Mouse (Mus musculus): ENCODE measurements around the gene Sdccag8.
"Not testable (repeated sequence)": the region's sequence is repeated elsewhere in the genome, so short reads cannot be mapped to it uniquely, and the experiment has no call there.

Sdccag8 gene

DNA sequence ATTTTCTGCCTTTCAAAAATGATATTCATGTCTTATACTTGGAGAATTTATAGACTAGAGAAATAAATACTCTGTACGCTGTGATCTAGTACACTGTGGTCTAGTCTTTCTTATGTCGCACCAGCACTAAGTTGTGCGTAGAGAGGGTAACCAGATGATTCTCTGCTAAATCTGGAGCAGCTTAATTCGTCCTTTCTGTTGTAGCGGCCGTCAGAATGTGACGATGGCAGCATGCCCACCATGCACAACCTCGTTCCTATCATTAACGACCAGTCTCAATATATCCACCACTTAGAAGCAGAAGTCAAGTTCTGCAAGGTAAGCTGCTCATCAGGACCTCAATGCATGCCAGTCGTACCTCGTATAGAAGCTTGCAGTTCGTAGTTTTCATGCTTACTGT is 14.2 kb downstream of the Sdccag8 start:
- DNase-seq, result no peak

DNA sequence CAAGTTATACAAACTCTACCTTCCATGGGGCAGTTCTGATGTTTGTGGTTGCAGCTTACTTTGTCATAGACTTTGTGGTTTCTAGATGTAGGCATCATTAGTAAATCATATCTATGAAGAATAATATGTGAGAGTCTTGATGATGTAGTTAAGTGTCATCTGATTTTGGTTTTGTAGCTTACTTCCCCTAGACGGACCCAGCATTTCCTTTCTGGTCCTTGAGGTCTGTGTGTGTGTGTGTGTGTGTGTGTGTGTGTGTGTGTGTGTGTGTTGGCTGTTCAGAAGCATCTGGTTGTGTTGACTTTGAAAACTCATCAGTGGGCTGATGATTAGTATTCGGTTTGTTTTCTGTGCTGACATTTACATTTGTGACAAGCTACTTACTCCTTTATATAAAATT is 17.6 kb downstream of the Sdccag8 start:
- no peak for DNase-seq

DNA sequence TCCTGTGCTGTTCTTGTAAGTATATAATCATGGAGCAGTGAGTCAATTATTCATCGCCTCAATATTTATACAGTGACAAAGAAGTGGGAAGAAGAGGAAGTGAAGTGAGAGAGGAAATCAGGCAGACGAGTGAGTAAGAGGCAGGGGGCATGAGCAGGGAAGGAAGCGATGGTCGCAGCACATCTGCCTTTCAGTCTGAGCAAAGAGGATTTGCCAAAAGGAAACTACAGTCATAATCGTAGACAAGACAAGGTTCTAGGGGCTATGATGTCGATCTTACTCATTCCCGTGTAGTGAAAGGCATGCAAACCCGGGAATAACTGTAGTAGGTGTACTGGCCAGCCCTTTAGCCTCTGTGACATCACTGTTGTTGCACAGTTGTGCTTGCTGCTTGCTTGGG is 18.1 kb downstream of the Sdccag8 start:
- no peak for DNase-seq

DNA sequence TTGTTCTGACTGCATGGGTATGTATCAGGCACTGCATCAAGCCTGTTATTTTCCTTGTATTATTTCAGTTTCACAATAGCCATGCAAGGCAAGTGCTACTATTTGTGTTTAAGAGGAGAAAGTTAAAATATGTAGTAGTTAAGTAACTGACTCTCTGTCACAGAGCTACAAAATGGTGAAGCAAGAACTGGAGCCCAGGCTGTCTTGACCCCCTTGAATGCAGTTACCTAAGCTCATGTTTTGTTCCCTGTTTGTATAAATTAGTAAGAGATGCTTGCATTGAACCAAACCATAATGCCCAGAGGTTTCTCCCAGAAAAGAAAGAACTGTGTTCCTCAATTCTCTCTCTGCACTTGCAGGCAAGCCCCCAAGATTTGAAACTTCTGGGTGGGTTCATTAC is 18.8 kb downstream of the Sdccag8 start:
- DNase-seq, result no peak

DNA sequence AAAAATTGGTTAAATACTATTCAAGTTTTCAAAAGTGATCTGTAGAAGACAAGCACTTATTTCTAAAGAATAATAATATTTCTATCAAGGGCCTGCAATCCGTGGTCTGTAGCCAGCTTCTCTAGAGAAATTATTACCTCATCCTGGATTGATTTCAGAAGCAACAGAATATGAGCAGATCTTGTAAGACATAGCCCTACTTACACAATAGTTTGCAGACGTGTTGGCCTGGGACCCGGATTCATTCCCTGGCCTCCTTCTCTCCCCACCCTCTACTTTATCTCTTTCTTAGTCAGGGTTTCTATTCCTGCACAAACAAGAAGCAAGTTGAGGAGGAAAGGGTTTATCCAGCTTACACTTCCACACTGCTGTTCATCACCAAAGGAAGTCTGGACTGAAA is 19.5 kb downstream of the Sdccag8 start:
- peak in 1 of 2 experiments; percentile 35 for DNase-seq

DNA sequence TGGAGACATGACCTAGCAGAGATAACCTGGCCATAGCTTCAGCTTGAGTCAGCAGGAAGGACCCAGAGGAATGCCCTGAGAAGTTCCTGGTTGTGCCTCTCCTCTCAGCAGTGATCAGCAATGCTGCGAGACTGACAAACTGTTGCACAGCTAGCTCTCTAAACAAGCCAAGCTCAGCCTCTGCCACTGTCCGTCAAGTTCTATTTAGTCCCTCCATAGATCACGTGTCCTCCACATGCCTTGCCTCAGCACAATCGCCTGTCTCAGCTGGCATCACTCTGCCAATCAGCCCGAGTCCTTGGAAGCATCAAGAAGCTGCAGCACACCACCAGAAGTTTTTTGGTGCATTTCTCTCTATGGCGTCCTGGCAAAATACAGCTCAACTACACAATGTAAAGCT is 20.4 kb downstream of the Sdccag8 start:
- no peak for DNase-seq

DNA sequence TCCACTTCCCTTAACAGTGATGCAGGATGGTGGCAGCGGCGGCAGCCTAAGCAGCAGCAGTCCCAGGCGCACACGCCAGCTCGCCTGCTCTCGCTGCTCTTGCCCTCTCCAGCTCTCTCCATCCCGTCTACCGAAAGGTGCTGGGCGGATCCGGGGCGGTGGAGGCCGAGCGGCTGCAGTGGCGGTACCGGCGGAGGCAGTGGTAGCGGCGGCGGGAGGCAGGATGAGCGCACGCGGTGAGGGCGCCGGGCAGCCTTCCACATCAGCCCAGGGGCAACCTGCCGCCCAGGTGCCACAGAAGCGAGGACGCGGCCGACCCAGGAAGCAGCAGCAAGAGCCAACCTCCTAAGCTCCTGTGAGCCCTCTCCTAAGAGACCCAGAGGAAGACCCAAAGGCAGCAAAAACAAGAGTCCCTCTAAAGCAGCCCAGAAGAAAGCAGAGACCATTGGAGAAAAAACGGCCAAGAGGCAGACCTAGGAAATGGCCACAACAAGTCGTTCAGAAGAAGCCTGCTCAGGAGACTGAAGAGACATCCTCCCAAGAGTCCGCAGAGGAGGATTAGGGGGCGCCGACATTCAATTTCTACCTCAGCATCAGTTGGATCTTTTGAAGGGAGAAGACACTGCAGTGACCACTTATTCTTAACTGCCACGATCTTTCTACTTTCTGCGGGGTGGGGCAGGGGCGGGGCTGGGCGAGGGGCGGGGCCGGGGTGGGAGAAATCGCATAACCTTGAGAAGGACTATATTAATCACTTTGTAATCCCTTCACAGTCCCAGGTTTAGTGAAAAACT is 21.2 kb downstream of the Sdccag8 start:
- DNase-seq, result no peak

DNA sequence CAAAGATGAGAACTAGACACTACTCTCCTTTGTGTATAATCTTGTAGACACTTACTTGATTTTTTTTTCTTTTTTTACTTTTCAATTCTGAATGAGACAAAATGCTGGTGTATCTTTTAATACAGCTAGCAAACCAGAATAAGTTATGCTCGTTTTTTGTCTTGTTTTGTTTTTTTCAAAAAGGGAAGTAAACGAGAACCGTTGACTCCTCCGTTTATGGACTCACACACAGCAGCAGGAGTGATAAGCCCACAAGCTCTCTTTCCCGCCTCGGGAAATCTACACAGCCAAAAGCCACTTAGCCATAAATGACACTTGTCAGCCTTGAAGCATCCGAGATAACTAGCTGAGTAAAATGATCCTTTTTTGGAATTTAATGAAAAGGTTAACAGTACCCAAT is 22.1 kb downstream of the Sdccag8 start:
- not testable (repeated sequence) for DNase-seq

DNA sequence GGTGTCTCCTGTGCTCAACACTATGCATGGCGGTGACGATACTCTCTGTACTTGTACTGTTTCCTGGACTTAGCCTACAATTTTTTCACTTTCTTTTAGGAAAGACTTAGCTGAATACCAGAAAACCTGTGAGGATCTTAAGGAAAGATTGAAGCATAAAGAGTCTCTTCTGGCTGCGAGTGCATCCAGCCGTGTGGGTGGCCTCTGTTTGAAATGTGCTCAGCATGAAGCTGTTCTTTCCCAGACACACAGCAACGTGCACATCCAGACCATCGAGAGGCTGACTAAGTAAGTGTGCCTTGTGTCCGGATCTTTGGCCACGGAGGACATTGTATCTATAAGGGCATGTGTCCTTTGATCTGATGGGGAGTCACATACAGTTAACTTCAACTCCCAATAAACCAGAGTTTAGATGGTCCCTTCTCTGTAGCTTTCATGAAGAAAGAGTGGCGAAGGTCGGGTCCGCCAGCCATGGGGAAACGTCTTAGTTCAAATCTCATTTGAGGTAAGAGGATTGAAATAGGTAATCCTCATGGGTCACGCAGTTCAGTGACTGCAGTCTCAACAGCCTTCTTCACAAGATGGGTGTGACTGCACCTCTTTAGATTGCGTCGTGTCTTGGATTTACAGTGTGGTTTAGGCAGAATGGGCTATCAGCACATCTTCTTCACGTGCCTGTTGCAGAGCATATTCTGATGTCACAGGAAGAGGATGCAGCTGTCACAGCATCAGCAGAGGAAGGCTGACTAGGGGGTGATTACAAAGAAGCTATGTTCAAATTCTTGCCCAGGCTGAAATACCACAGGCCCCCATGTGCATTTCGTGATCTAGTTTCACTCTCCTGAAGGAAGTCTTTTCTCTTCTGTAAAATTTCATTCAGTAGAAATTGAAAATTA is 30.9 kb downstream of the Sdccag8 start:
- DNase-seq, result no peak

DNA sequence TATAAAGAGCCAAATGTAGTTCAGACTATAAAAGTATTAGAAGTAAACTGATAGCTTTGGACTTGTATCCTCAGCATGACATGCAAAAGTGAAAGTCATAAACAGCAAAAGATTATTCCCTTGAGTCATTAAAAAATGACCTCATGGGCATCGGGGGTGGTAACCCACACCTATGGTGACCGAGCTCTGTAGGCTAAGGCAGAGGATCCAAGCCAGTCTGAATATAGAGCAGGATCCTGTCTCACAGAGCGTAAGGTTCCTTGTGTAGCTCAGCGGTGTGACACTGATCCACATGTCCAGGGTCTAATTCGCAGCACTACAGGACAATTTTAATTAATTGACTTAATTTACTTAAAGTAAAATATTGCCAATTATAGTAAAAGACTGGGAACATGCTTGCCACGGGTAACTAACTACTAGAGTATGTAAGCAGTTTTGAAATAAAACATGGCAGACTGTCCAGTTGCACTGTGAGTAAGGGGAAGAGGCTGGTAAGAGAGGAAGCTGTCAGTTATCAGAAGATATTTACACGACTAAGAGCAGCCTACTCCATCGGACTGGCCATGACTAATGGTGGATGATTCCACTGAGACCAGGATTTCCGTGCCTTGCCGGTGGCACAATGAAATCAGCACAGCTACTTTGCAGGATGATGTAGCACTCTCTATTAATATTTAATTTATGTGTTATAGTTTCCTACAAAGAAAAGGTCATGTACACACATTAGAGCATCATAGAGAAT is 32.8 kb downstream of the Sdccag8 start:
- DNase-seq, result no peak

DNA sequence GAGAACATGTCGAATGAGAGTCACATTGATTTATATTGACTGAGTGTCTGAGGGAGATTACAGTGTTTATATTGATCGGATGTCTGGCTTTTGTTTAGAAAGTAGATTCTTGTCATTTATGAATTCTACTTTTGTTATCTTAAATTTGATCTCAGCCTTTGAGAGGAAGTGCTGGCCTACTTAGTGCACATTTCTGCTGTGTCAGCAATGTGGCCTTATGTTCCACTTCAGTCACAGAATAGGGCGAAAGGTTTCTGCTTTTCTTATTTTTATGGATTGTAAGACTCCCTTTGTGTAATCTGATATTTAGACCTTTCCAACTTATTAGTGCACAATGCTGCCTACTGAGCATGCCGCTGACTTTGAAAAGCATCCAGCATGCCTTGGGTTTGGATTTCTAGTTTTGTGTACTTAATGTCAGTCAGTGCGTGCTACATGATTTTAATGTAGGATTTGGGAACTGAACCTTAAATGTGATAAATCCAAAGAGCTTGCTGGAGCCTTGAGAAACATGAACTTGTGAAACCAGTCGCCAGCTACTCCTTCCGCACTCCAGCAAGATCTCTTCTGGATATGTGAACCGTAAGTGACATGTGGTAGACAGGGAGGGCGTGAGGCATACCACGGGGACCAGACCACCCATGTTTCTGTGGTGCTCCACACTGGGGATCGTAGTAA is 34.3 kb downstream of the Sdccag8 start:
- DNase-seq, result no peak

DNA sequence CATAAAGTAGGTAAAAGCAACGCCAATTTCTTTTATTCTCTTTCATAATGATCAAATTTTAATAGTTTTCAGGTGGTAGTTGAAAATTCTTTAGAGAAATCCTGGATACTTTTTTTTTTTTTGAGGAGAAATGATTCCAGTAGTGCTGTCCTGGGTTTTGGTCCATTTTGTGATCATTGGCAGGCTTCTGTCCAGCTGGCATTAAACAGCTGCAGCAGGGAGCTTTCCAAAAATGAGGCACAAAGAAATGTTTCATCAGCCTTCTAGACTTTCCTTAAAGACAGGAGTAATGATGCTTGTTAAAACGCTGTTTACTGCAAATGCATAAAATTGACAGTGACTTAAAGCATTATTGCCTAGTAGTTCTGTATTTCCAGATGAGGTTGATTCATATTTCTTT is 34.9 kb downstream of the Sdccag8 start:
- no peak for DNase-seq

DNA sequence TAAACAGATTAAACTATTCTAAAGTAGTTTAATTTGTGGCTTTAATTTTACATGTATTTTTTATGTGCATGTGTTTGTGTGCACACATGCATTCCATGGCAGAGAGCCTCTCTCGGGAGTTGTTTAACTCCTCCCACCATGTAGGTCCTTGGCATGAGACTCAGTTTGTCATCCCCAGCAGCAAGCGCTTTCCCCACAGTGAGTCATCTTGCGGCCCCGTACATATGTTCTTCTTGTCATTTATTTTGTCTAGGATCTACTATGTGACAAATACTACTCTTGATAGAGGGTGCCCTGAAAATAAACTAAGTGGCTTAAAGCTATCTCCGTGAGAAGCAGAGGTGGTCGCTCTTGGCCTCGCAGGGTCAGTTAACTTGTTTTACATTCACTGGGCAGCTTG is 36.9 kb downstream of the Sdccag8 start:
- no peak for DNase-seq

DNA sequence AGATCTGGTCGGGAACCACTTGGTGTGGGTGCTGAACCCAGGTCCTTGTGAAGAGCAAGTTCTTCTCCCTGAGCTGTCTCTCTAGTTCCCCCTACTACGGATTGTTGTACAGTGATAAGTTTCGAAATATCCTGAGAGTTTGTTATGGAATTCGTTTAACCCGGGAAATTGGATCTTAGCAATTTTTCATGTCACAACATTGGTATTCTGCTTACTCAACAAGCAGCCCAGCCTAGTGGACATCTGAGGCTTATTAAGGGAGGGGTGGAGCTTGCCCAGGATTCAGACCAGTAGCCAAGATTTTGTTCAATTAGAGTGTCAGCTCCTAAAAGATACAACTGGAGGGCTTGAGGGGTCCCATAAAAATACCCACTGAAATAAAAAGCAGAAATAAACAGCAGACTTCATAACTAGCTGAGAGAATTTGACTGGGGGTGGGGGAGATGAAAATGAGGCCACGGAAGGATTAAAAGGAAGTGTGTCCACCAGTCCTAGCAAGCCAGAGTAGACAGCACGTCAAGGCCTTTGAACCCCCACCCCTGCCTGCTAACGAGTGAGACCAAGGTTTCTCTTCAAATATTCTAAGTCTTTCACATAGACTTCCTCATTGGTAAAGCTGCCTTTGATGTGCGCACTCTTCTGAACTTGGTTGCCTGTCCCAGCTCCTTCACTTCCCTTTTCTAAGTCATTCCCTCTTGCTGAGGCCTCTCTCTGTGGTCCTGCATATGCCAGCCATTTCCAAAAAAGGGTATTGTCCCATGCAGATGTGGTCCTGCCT is 38.5 kb downstream of the Sdccag8 start:
- DNase-seq, result no peak

DNA sequence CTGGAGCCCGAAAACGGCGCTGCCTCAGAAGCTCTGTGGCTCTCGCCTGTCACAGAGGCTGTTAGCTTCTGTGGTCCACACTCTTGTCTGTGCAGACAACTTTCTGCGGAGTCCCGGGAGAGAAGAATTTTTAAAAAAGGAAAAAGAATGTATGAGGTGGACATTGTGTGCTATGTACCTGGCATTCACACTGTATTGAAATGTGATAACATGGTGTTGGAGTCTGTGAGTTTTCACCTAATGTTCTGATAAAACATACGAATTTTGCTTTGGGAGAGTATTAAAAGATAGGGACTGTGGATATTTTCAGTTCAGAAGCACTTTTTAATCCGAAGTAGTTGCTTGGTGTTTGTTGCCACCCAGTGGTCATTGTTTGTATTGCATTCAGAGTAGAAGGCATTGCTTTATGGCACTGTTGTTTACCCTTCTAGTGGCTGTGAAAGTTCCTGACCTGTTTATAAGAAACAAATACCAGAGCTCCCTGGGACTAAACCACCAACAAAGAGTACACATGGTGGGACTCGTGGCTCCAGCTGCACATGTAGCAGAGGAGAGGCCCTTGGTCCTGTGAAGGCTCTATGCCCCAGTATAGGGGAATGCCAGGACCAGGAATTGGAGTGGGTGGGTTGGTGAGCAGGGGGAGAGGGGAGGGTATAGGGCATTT is 47.7 kb downstream of the Sdccag8 start:
- DNase-seq, result peak in 1 of 2 experiments; percentile 62

DNA sequence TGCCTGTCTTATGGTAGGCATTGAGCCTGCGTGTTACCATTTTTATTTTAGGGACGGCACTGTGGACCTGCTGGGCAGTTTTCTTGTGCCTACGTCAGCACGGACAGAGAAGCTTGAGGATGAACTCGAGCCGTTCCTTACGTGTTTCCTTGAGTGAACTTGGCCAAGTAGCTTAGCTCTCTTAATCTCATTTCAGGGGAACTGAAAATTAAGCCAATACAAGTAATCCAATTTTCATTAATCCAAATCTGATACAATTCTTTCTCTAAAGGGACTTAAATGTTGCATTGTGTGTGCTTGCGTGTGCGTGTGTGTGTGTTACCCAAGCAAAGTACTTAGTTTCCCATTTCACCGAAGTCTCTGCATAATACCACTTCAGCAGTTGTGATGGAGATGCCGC is 56.0 kb downstream of the Sdccag8 start:
- no peak for DNase-seq

DNA sequence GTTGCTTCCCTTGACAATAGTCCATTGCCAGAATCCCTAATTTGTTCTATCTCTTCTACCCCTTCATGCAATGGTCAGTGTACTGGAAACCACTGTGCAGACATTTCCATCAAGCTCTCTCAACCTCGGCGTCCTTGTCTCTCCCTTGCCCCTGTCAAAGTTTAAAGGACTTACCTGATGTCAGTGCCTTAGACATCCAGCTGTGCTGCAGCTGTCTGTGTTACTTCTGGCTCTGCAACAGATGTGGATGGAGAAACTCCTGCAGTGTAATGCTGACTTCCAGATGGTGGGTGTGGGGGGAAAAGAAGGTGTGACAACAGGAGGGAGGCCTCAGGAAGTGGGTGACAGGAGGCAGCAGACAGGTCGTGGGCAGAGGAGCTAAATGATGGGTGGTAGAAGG is 57.5 kb downstream of the Sdccag8 start:
- DNase-seq, result no peak

DNA sequence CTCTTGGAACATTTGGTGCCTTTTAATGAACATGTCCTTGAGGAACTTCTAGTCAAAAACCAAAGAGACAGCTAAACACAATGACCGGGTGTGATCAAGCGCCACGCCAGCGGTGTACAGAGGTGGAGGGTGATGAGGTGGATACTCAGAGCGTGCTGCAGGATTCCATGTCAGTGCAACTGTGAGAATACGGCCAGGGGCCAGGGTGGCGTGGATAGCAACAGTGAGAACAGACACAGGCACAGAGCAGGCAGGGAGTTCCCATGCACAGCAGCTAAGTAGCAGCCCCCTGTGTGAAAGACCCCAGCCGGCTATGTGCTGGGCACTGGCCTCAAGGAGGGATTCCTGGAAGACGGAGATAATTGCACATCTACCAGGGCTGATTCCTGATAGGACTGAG is 59.0 kb downstream of the Sdccag8 start:
- DNase-seq, result no peak

DNA sequence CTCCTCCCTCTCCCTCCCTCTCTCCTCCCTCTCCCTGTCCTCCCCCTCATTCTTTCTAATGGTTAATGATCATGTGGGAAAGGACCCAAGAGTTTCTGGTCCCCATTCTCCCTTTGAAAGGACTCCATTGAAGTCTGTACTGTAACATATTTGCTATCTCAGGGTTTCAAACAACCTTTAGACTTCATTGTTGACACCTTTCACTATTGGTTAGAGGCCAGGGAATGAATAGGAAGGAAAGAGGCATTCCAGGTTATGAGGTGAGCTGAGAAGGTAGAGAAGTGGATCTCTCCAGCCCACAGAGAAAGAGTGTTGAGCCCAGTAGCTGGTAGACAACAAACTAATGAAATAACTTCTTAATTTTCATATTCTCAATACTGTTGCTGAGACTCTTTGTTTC is 59.7 kb downstream of the Sdccag8 start:
- no peak for DNase-seq

DNA sequence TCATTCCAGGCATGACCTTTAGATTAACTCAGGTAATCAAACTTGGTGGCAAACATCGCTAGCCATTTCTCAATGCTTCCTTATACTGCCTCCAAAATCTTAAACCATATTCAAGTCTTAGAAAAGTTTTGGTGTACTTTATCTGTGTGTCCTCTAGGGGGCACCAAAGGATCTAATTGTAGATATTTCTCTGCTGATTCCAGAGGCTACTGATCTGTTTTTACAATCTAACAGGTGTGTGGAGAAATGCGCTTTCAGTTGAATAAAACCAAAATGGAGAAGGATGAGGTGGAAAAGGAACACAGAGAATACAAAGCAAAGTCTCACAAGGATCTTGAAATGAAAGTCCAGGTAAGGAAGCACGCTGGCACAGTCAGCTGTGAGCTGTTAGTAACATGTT is 63.3 kb downstream of the Sdccag8 start:
- peak in 1 of 2 experiments; percentile 14 for DNase-seq

DNA sequence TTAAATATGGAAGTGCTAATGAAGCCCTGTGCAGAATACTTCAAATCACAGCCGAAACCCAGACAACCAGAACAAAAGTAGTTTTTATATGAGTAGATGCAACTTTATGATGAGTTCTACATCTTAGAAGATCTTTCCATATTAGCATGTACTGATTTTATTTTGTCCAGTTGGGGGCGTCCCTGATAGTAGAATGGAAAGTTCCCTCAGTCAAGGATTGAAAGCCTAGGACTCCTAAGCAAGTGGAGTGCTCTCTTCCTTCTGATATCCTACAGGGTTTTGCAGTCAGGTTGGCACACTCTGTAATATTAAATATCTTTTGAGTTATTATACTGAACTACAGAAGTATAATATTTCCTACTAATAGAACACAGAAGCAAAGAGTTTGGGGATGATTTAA is 64.5 kb downstream of the Sdccag8 start:
- no peak for DNase-seq
